Mouse (Mus musculus) ES-Bruce4 (cell line): ENCODE results near the gene Ppp2r5c.

Source experiments
- CTCF ChIP-seq: IDR thresholded peaks from one replicate; pipeline ENCODE4 v1.8.1; 2011; ENCODE audit warnings: low read depth, low read length
- EP300 ChIP-seq: IDR thresholded peaks from 2 replicates; pipeline ENCODE4 v1.6.1; 2011; ENCODE audit warnings: low read depth, low read length; ENCODE audit not compliant: insufficient read depth

DNA sequence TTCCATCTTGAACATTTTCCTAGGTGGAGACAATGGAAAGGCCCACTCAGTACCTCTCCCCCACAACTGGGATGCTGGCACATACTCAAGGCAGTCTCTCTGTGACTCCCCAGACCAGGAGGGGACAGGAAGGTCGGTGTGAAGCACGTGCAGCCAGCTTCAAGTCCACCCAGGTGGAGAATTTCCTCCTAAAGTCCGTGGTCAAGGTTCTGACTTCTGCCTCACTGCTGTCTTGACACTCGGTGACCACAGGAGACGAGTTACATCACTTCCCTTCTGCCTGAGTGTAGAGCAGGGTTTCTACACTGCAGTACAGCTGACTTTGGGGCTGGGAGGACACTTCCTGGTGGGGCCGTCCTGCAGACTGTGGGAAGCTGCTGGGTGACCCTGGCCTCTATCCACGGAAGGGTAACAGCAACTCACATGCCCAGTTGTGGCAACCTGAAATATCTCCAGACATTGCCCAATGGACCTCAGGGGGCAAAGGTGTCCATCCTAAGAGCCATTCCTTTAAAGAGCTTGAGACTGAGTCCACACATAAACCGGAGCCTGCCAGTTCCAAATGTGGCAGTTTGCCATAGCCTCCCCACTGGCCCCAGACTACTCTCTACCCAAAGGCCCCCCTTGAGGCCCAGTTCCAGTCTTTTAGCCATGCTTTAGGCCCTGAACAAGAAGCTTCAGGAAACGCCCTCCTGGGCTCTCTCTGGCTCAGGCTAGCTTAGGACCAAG is 10.1 kb upstream of the Ppp2r5c start:
- TF ChIP-seq CTCF (no peak), EP300 (no peak)
